Mouse (Mus musculus) Muller cell, postnatal 12 days (primary cell): ENCODE data around the gene Actg1.
A peak's percentile ranks its signal among the peaks of the same experiment; 100 is the strongest.
"Not testable (repeated sequence)": the region's sequence is repeated elsewhere in the genome, so short reads cannot be mapped to it uniquely, and the experiment has no call there.

Experiments used
- DNase-seq: peaks from one replicate; pipeline ENCODE4 v3.0.0-alpha.2; 2015; ENCODE audit errors: inconsistent ontology term

Gene Actg1

GRCm38 (mm10) chr11:120360755-120361154 is 12.4 kb upstream of the Actg1 start:
- DNase-seq = no peak

- DNase-seq = no peak
Measured at GRCm38 (mm10) chr11:120360062-120360461, 11.7 kb upstream of the Actg1 start.

GRCm38 (mm10) chr11:120359391-120359790 is 11.0 kb upstream of the Actg1 start:
- no peak for DNase-seq

- DNase-seq = peak; percentile 66
Measured at GRCm38 (mm10) chr11:120357791-120358401, 9.6 kb upstream of the Actg1 start.

- DNase-seq = no peak
Measured at GRCm38 (mm10) chr11:120356900-120357299, 8.6 kb upstream of the Actg1 start.

GRCm38 (mm10) chr11:120356319-120356840 is 8.0 kb upstream of the Actg1 start:
- no peak for DNase-seq

- no peak for DNase-seq
Measured at GRCm38 (mm10) chr11:120355277-120356039, 7.1 kb upstream of the Actg1 start.

GRCm38 (mm10) chr11:120354304-120355276 is 6.2 kb upstream of the Actg1 start:
- DNase-seq = no peak

- DNase-seq = peak; percentile 87
Measured at GRCm38 (mm10) chr11:120353500-120354303, 5.4 kb upstream of the Actg1 start.

- DNase-seq = peak; percentile 81
Measured at GRCm38 (mm10) chr11:120352571-120353290, 4.4 kb upstream of the Actg1 start.

- not testable (repeated sequence) for DNase-seq
Measured at GRCm38 (mm10) chr11:120352093-120352350, 3.7 kb upstream of the Actg1 start.

GRCm38 (mm10) chr11:120351250-120352092 is 3.1 kb upstream of the Actg1 start:
- DNase-seq = no peak

- DNase-seq = no peak
Measured at GRCm38 (mm10) chr11:120350711-120351110, 2.4 kb upstream of the Actg1 start.

GRCm38 (mm10) chr11:120349986-120350702 is 1.8 kb upstream of the Actg1 start:
- peak; percentile 98 for DNase-seq

- no peak for DNase-seq
Measured at GRCm38 (mm10) chr11:120349371-120349985, 1.1 kb upstream of the Actg1 start.

- peak; percentile 79 for DNase-seq
Measured at GRCm38 (mm10) chr11:120348684-120349370, 485 bp upstream of the Actg1 start.

GRCm38 (mm10) chr11:120347301-120347700 is 1.0 kb downstream of the Actg1 start:
- DNase-seq = no peak
